Mouse (Mus musculus) intestine, embryonic 14.5 days (tissue): ENCODE measurements at regions not wholly inside any gene's neighbourhood (a gene's known extent, or its start where the extent isn't known, plus 50 kb on each side); places are given as distances from the start of the nearest gene placed in this dataset.

Experiments used
- ATAC-seq: fragments of 200-750 bp; cut with Nextera tagmentation; replicated peaks from 2 replicates; pipeline ENCODE4 v1.8.0; 2017; ENCODE audit warnings: low read depth, moderate number of reproducible peaks, moderate TSS enrichment, moderate library complexity; ENCODE audit not compliant: low FRiP score, low TSS enrichment
- DNase-seq: peaks from one replicate; pipeline ENCODE4 v3.0.0-alpha.2; 2018; ENCODE audit warnings: low spot score
- H3K27ac ChIP-seq: fragments of 300-500 bp; sonication (generic); 2 replicates; pipeline ENCODE4 v1.5.1; 2014; ENCODE audit warnings: low read depth, mild to moderate bottlenecking, control low read depth
- H3K27me3 ChIP-seq: fragments of 300-500 bp; sonication (generic); replicated peaks from 2 replicates; pipeline ENCODE4 v1.6.1; 2014; ENCODE audit warnings: low read length, control low read depth; ENCODE audit not compliant: control insufficient read depth, insufficient read depth
- H3K36me3 ChIP-seq: fragments of 300-500 bp; sonication (generic); 2 replicates; pipeline ENCODE4 v1.6.1; 2014; ENCODE audit warnings: low read length, control low read depth; ENCODE audit not compliant: control insufficient read depth, insufficient read depth
- H3K4me1 ChIP-seq: fragments of 300-500 bp; sonication (generic); replicated peaks from 2 replicates; pipeline ENCODE4 v1.6.1; 2014; ENCODE audit warnings: low read length, control low read depth, mixed read lengths; ENCODE audit not compliant: control insufficient read depth, insufficient read depth
- H3K4me2 ChIP-seq: fragments of 300-500 bp; sonication (generic); 2 replicates; pipeline ENCODE4 v1.6.1; 2014; ENCODE audit warnings: low read length
- H3K4me3 ChIP-seq: fragments of 300-500 bp; sonication (generic); 2 replicates; pipeline ENCODE4 v1.5.1; 2014; ENCODE audit warnings: low read depth, low read length, control low read depth, mixed read lengths
- H3K9ac ChIP-seq: fragments of 300-500 bp; sonication (generic); 2 replicates; pipeline ENCODE4 v1.6.1; 2014; ENCODE audit warnings: mild to moderate bottlenecking, low read length
- H3K9me3 ChIP-seq: fragments of 300-500 bp; sonication (generic); 2 replicates; pipeline ENCODE4 v1.6.1; 2016; ENCODE audit warnings: low read length, control low read depth; ENCODE audit not compliant: control insufficient read depth
- WGBS: fragments of 180-500 bp; shearing (Covaris S2); extraction: QIAGEN DNeasy Blood & Tissue Kit; methylation state at CpG from one replicate; pipeline ENCODE4 v1.1.7; 2014; 5-methylcytosine and 5-hydroxymethylcytosine counted together

DNA sequence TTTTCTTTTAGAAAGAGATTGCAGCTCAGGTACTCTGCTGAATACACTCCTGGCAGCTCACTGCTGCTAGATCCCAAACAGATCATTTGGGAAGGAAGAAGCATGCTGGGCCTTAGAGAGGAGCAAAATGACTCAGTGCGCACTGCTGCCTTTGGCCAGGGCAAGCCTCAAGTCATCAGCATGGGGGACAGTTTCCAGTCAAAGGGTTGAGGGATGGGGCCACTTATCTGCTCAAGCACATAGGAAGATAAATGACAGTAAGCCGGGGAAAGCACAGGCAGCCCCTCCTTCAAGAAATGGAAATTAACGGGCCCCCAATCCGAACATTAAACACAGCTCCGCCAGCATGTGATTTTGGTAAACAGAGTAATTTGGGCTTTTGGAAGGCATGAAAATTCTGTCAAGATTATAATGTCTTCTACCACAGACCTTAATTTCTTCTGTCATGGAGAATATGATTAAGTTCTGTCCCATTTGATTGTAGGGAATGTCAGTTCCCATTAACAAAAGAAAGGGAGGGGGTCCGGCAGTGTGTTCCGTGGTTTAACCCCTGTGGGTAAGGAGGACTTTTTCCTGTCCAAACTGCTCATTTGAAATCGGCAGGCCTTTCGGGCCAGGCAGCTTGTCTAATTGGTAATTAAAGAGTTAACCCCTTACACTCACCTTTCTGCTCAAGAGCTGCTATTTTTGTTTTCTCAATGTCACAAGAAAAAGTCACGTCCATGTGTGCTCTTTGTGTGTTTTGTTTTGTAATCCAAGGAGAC lies 199.3 kb downstream of the Dhx15 start:
- no peak for ATAC-seq
- Histone ChIP-seq H3K27ac (no peak overlapping the region), H3K9me3 (no peaks in the 10 kb centered on the region), H3K4me3 (no peak overlapping the region), H3K4me2 (no peak overlapping the region), H3K9ac (no peak overlapping the region), H3K27me3 (no peaks in the 10 kb centered on the region), H3K4me1 (no peaks in the 10 kb centered on the region), H3K36me3 (no peaks in the 10 kb centered on the region)
- WGBS: 21% methylated on average over 10 of the region's 10 CpGs
- no peak for DNase-seq

DNA sequence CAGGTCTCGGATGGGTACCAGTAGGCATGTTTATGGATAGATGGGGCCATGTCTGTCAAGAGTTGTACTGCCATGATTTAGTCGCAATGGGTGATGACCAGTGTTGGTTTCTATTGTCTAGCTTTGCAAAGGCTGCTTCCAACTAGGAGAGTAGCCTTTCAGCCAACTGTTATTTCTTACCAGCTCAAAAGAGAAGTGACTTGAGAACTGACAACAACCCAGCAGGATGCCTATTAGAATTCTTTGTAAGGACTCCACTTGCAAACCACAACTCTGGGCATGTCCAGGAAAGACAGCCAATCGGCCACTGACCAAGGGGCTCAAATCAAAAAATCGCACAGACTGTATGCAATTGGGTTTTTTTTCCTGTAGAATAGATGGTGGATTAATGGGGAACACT lies 200.9 kb downstream of the Dhx15 start:
- no peak for ATAC-seq
- WGBS: 85% methylated on average over 4 of the region's 4 CpGs

DNA sequence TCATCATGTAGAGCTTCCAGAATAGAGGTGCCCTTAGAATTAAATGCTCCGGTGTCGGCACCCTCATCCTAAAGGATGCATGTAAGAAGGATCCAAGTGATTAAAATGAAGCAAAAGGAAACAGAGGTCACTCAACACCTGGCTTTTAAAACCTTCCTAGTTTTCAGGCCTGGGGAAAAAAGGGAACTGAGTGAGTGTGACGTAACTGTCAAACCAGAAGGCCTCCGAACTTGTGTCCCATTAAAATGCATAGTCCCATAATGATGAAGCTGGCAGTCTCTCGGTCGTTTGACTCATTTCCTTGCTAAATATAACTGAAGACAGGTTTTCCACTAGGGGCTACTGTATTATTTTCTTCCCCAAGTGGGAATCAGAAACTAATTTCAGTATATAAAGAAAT lies 201.4 kb downstream of the Dhx15 start:
- 91% methylated on average over 6 of the region's 6 CpGs for WGBS
- H3K4me3 ChIP-seq: no peak overlapping the region

More for the DNA sequence above, 200.9 kb downstream of the Dhx15 start:
- Histone ChIP-seq H3K4me3 (no peak overlapping the region), H3K27ac (no peak overlapping the region), H3K9me3 (no peaks in the 10 kb centered on the region), H3K9ac (no peak overlapping the region), H3K4me2 (no peak overlapping the region), H3K27me3 (no peaks in the 10 kb centered on the region), H3K4me1 (no peaks in the 10 kb centered on the region), H3K36me3 (no peaks in the 10 kb centered on the region)
- DNase-seq: no peak

DNA sequence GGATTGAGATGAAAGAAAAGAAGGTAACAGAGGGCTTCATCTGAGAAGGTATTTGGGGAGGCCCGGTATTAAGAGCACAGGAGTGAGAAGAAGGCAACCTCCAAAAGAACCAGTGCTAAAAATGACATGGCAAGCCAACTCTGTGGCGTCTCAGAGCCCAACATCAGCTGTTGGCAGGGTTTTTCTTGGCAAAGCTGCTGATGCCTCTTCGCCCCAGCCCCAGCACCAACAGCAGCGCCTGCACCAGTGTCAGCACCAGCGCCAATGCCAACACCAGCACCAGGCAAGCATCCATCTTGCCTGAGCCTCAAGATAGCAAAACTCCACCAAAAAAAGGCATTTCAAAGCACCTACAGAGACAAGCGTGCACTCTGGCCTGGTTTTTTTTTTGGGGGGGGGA lies 205.3 kb downstream of the Dhx15 start:
- Histone ChIP-seq H3K27me3 (no peaks in the 10 kb centered on the region), H3K27ac (no peak overlapping the region), H3K4me2 (no peak overlapping the region), H3K4me3 (no peak overlapping the region), H3K9ac (no peak overlapping the region), H3K36me3 (no peaks in the 10 kb centered on the region), H3K4me1 (no peaks in the 10 kb centered on the region), H3K9me3 (no peaks in the 10 kb centered on the region)
- no peak for DNase-seq
- WGBS: 92% methylated on average over 6 of the region's 6 CpGs
- ATAC-seq: no peak

More for the DNA sequence above, 201.4 kb downstream of the Dhx15 start:
- no peak for ATAC-seq
- Histone ChIP-seq H3K9ac (no peak overlapping the region), H3K36me3 (no peaks in the 10 kb centered on the region), H3K4me2 (no peak overlapping the region), H3K4me1 (no peaks in the 10 kb centered on the region), H3K27me3 (no peaks in the 10 kb centered on the region), H3K27ac (no peak overlapping the region), H3K9me3 (no peaks in the 10 kb centered on the region)
- no peak for DNase-seq

DNA sequence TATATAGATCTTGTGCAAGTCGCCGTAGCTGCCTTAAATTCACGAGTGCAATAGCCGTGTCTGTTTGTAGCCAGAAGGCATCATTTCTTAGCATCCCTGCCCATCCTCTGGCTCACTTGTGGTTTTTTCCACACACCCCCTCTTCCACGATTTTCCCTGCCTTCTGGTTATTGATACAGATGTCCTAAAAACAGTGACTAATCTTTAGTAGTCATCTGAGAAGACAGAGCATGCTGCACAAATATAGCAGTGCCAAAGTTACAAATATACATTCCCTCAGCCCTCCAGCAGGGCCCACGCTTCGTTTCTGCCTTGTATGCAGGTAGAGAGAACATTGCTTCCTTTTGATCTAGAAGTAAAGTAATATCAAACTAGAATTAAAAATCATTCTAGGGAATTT lies 207.5 kb downstream of the Dhx15 start:
- H3K9ac ChIP-seq: no peak overlapping the region
- no peak for DNase-seq
- no peaks in the 10 kb centered on the region for H3K27me3 ChIP-seq
- H3K36me3 ChIP-seq: no peaks in the 10 kb centered on the region
- no peaks in the 10 kb centered on the region for H3K9me3 ChIP-seq
- no peak overlapping the region for H3K4me2 ChIP-seq
- ATAC-seq: no peak
- WGBS: 90% methylated on average over 7 of the region's 7 CpGs
- H3K4me1 ChIP-seq: no peaks in the 10 kb centered on the region
- no peak overlapping the region for H3K4me3 ChIP-seq
- no peak overlapping the region for H3K27ac ChIP-seq

DNA sequence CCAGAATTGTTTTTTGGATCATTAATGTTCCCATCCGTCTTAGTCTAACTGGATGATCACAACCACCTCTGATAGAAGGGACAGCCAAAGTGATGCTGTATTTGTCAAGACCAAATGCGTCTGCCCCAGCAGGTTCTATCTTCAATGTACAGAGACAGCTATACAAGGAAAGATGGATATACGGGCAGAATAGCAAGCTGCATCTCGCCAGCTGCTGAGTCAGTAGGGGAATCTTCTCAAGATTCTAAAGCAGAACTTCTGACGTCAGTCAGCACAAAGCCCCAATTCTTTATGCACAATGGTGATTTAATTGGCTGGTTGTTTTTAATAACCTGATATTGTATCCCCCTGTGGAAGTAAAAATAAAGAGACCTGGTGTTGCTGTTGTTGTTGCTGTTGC lies 209.4 kb downstream of the Dhx15 start:
- Histone ChIP-seq H3K36me3 (no peaks in the 10 kb centered on the region), H3K9me3 (no peaks in the 10 kb centered on the region), H3K9ac (no peak overlapping the region), H3K4me1 (no peaks in the 10 kb centered on the region), H3K4me3 (no peak overlapping the region), H3K27me3 (no peaks in the 10 kb centered on the region), H3K4me2 (no peak overlapping the region), H3K27ac (no peak overlapping the region)
- 72% methylated on average over 5 of the region's 5 CpGs for WGBS
- DNase-seq: no peak
- no peak for ATAC-seq

DNA sequence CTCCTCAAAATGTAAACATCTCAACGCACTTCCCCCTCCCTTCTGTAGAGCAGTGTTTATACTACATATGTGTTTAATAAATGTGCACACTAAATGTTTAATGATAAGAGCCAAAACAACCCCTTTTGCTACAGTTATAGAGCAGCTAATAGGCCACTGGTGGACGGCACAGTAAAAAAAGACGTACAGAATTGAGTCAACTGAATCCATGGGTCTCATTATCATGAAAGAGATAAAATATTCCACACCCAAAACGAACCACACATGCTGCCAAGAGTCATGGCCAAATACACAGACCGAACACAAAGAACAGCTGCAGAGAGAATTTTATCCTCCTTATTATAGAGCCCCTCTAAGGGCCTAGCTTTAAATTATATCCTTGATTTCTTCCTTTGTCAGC lies 237.8 kb downstream of the Dhx15 start:
- H3K27ac ChIP-seq: no peak overlapping the region
- no peak overlapping the region for H3K9ac ChIP-seq
- no peak for ATAC-seq
- H3K36me3 ChIP-seq: no peaks in the 10 kb centered on the region
- no peaks in the 10 kb centered on the region for H3K9me3 ChIP-seq
- H3K4me3 ChIP-seq: no peak overlapping the region
- no peak overlapping the region for H3K4me2 ChIP-seq
- DNase-seq: no peak
- H3K4me1 ChIP-seq: no peaks in the 10 kb centered on the region
- no peaks in the 10 kb centered on the region for H3K27me3 ChIP-seq
- 44% methylated on average over 5 of the region's 5 CpGs for whole genome bisulfite sequencing

DNA sequence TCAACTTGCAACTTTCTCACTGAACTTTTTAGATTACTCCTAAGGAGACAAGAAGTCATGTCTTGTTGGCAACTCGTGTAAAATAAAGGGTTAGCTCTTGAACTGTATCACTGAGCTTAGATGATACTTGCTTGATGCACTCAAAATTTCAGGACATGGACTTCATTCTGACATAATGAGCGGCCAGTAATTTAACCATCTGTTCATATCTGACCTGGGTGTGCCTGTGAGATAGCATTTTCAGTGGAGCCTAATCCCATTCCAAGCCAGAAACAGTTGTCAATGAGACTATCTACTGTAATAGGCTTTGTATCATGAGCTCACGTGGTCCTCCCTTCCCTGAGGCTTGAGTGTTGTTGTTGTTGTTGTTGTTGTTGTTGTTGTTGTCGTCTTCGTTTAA lies 240.3 kb downstream of the Dhx15 start:
- no peaks in the 10 kb centered on the region for H3K27me3 ChIP-seq
- ATAC-seq (no peak), DNase-seq (no peak)
- no peaks in the 10 kb centered on the region for H3K9me3 ChIP-seq
- WGBS: 85% methylated on average over 5 of the region's 5 CpGs
- H3K4me1 ChIP-seq: no peaks in the 10 kb centered on the region
- no peaks in the 10 kb centered on the region for H3K36me3 ChIP-seq
- no peak overlapping the region for H3K4me3 ChIP-seq
- H3K9ac ChIP-seq: no peak overlapping the region
- H3K4me2 ChIP-seq: no peak overlapping the region
- no peak overlapping the region for H3K27ac ChIP-seq

DNA sequence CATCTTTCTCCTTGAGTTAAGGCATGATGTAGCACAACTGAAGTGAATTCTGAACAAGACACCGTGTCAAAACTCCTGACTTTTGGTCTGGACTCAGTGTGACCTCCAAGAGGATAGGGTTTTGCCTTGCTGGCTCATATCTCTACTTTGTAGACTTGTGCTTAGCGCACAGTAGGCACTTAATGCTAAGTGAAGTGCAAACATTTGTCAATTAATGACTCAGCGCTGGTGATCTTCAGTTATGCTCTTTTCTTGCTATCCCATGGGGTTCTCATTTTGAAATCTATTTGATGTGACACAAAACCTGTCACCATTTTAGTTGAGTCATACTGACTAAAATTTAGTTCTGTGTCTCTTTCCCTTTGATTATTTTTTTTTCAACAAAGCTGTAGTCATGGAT lies 244.3 kb downstream of the Dhx15 start:
- H3K4me1 ChIP-seq: no peaks in the 10 kb centered on the region; the same call in 1 of the 2 replicates
- no peak overlapping the region for H3K4me2 ChIP-seq
- no peak overlapping the region for H3K9ac ChIP-seq
- DNase-seq (no peak), ATAC-seq (no peak)
- H3K27ac ChIP-seq: no peak overlapping the region
- no peak overlapping the region for H3K4me3 ChIP-seq
- H3K36me3 ChIP-seq: no peaks in the 10 kb centered on the region
- WGBS: 86% methylated on average over 3 of the region's 3 CpGs
- H3K27me3 ChIP-seq: no peaks in the 10 kb centered on the region
- no peaks in the 10 kb centered on the region for H3K9me3 ChIP-seq
